Mouse (Mus musculus) heart, adult 2 months (tissue): ENCODE data around the gene Tagap. TPM values are rescaled to one million over a fixed set of nuclear protein-coding genes. Genes with fewer than 3 reads are reported as not detected.
A peak's percentile ranks its signal among the peaks of the same experiment; 100 is the strongest.

Source experiments
- DNase-seq, 2 experiments: peaks; one replicate each; pipeline ENCODE4 v3.0.0; 2021
- H3K27ac ChIP-seq: fragments of 200-600 bp; 2 replicates; pipeline ENCODE4 v1.8.1; 2022
- H3K27me3 ChIP-seq: fragments of 200-500 bp; 2 replicates; pipeline ENCODE4 v1.6.1; 2012; ENCODE audit warnings: mild to moderate bottlenecking, low read length, inconsistent platforms, mixed read lengths; ENCODE audit not compliant: control insufficient read depth, insufficient read depth
- H3K36me3 ChIP-seq: fragments of 200-500 bp; 2 replicates; pipeline ENCODE4 v1.6.1; 2012; ENCODE audit warnings: low read length, inconsistent platforms; ENCODE audit not compliant: control insufficient read depth, insufficient read depth
- H3K4me1 ChIP-seq: fragments of 200-500 bp; 2 replicates; pipeline ENCODE4 v1.6.1; 2011; ENCODE audit warnings: low read length; ENCODE audit not compliant: control insufficient read depth, insufficient read depth
- H3K4me3 ChIP-seq: fragments of 200-600 bp; 2 replicates; pipeline ENCODE4 v1.8.1; 2022
- H3K79me2 ChIP-seq: fragments of 200-500 bp; replicated peaks from 2 replicates; pipeline ENCODE4 v1.6.1; 2012; ENCODE audit warnings: mild to moderate bottlenecking, inconsistent platforms, low read length, moderate library complexity, mixed read lengths; ENCODE audit not compliant: control insufficient read depth, insufficient read depth
- H3K9ac ChIP-seq: fragments of 200-500 bp; 2 replicates; pipeline ENCODE4 v1.6.1; 2012; ENCODE audit warnings: low read depth, mild to moderate bottlenecking, control low read depth, inconsistent platforms, low read length, mixed read lengths
- CTCF ChIP-seq: fragments of 200-600 bp; IDR thresholded peaks from 2 replicates; pipeline ENCODE4 v1.8.1; 2022; ENCODE audit warnings: antibody characterized with exemption, mild to moderate bottlenecking, moderate library complexity
- EP300 ChIP-seq: fragments of 200-500 bp; IDR thresholded peaks from 2 replicates; pipeline ENCODE4 v1.6.1; 2011; ENCODE audit warnings: low read depth, low read length, control low read depth; ENCODE audit not compliant: insufficient read depth
- POLR2A ChIP-seq: fragments of 200-500 bp; IDR thresholded peaks from 2 replicates; pipeline ENCODE4 v1.6.1; 2011; ENCODE audit warnings: mild to moderate bottlenecking, low read depth, low read length, control low read depth; ENCODE audit not compliant: insufficient read depth
- WGBS: fragments of 180-500 bp; shearing (Covaris S2); methylation state at CpG from one replicate; pipeline ENCODE4 v1.1.7; 2018; 5-methylcytosine and 5-hydroxymethylcytosine counted together
- intact Hi-C: fragments of 180-260 bp; cut with DNase I; formaldehyde crosslinking; loops from one replicate; pipeline ENCODE4 v1.15.1; 2025
- polyA plus RNA-seq: library from polyadenylated mRNA; depleted of rRNA; stranded (reverse); fragments of >200 nt; gene quantifications from 2 replicates; pipeline ENCODE4 v1.2.3, GENCODE M21; 2012
- total RNA-seq, 2 experiments: library from RNA; stranded (reverse); gene quantifications; 2 replicates each; pipeline ENCODE4 v1.2.3; 2021

Gene Tagap
- total and polyA plus RNA-seq, 3 experiments: 1.3 to 3.0 (median 2.9) TPM

DNA sequence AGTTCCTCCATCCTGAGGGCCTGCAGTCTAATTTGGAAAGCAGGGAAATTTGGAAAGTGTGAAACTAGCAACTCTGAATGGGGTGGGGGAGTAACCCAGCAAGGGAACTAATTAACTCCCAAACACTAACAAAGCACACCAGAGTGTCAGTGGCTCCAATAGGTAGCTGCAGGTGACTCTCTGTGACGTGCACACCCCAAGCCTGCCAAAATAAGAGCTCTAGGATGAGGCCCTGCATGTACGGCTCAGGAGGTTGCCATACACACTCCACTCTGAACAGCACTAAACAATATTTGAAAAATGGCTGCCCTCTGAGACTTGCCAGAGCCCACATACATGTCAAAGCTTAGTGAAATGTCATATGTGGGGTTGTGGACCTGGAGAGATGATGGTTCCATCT, 7.4 kb upstream of the Tagap start:
- DNase-seq: no peak
- Histone ChIP-seq H3K4me3 (no peak overlapping the region), H3K4me1 (no peaks in the 10 kb centered on the region), H3K9ac (no peak overlapping the region), H3K36me3 (no peaks in the 10 kb centered on the region), H3K79me2 (no peaks in the 10 kb centered on the region), H3K27ac (no peak overlapping the region), H3K27me3 (no peaks in the 10 kb centered on the region)
- intact Hi-C loops: no loop called here
- TF ChIP-seq CTCF: no peak
- no peak for TF ChIP-seq POLR2A
- no peak for TF ChIP-seq EP300
- 77% methylated on average over 2 of the region's 2 CpGs for WGBS

DNA sequence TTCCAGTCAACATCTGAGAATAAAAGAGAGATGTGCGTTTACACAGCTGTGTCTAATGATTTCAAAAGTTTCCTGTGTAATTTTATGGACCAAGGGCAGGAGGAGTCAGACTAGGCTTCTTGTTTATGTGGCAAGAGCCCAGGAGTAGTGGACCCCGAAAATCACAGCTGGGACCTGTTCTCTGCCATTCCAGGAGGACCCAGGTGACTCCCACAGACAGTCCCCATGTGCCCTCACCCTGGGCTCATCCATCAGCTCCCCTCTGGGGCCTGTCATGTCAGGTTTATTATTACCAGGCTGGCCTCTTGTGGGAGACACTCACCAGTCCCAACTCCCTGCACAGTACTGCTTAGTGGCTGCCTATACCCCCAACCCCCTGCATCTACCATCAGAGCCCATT, 6.6 kb upstream of the Tagap start:
- H3K27me3 ChIP-seq: no peaks in the 10 kb centered on the region
- 64% methylated on average over 2 of the region's 2 CpGs for WGBS

DNA sequence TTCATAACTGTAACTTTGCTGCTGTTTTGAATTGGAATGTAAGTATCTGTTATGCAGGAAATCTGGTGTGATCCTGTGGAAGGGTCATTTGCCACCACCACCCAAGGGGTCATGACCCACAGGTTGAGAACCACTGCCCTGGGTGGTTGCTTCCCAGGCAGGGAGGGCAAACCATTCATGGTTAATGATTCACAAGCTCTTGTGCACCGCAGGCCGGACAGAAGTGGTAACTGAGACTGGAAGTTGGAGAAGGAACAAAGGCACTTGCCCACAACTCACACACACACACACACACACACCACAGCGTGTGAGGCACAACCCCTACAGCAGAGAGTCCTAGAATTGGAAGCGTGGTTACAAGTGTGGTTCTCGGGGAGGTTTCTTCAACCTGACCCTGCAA, 3.2 kb upstream of the Tagap start:
- Histone ChIP-seq H3K4me3 (no peak overlapping the region), H3K9ac (no peak overlapping the region), H3K27me3 (no peaks in the 10 kb centered on the region), H3K27ac (no peak overlapping the region), H3K36me3 (no peaks in the 10 kb centered on the region), H3K79me2 (no peaks in the 10 kb centered on the region), H3K4me1 (no peaks in the 10 kb centered on the region)
- intact Hi-C loops: no loop called here
- 86% methylated on average over 5 of the region's 5 CpGs for WGBS
- TF ChIP-seq CTCF (no peak), POLR2A (no peak), EP300 (no peak)
- no peak for DNase-seq

More for the DNA sequence above, 6.6 kb upstream of the Tagap start:
- DNase-seq: no peak
- Histone ChIP-seq H3K36me3 (no peaks in the 10 kb centered on the region), H3K4me3 (no peak overlapping the region), H3K9ac (no peak overlapping the region), H3K4me1 (no peaks in the 10 kb centered on the region), H3K79me2 (no peaks in the 10 kb centered on the region), H3K27ac (no peak overlapping the region)
- TF ChIP-seq CTCF: no peak
- TF ChIP-seq POLR2A: no peak
- TF ChIP-seq EP300: no peak
- intact Hi-C loops: no loop called here

DNA sequence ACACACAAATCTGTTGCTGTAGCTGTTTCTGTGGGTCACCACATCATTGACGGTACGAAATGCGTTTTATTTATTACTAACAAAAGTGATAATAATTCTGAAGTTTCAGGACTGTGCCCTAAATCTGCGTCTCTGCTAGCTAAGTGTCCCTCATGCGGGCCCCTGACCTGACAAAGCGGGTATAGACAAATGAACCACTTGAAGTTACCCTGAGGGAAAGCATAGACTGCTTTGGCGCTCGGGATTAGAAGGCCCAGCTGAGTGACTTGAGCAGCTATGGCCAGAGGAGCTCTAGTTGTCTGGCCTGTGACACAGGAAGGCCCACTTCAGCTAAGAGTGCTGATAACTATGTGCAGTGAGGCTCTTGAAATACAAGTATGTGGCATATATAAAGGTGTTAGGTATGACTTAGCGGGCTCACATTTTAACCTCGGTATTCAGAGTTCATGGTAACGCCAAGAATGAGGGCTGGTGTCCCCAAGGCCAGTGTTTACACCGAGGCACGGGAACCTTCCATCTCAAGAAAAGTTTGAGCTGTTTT, 1.5 kb upstream of the Tagap start:
- Histone ChIP-seq H3K4me1 (no peaks in the 10 kb centered on the region), H3K4me3 (no peak overlapping the region), H3K9ac (no peak overlapping the region), H3K79me2 (no peaks in the 10 kb centered on the region), H3K27me3 (no peaks in the 10 kb centered on the region), H3K36me3 (no peaks in the 10 kb centered on the region), H3K27ac (no peak overlapping the region)
- no peak for DNase-seq
- WGBS: 71% methylated on average over 13 of the region's 13 CpGs
- intact Hi-C loops: no loop called here
- TF ChIP-seq CTCF: no peak
- no peak for TF ChIP-seq EP300
- no peak for TF ChIP-seq POLR2A

- H3K9ac ChIP-seq: no peak overlapping the region; the same call in 1 of the 2 replicates
- TF ChIP-seq EP300 (no peak), CTCF (peak; percentile 85), POLR2A (no peak)
- no peak overlapping the region for H3K4me3 ChIP-seq
- H3K4me1 ChIP-seq: no peaks in the 10 kb centered on the region; the same call in 1 of the 2 replicates
- intact Hi-C loops: no loop called here
- no peak overlapping the region for H3K27ac ChIP-seq
- peak; percentile 63 to 80 for DNase-seq
- no peaks in the 10 kb centered on the region for H3K27me3 ChIP-seq
- no peaks in the 10 kb centered on the region for H3K36me3 ChIP-seq
- H3K79me2 ChIP-seq: no peaks in the 10 kb centered on the region
- 63% methylated on average over 24 of the region's 24 CpGs for WGBS
These were observed 2.1 kb downstream of the Tagap start for GRCm38 (mm10) chr17:7927582-7928535.

DNA sequence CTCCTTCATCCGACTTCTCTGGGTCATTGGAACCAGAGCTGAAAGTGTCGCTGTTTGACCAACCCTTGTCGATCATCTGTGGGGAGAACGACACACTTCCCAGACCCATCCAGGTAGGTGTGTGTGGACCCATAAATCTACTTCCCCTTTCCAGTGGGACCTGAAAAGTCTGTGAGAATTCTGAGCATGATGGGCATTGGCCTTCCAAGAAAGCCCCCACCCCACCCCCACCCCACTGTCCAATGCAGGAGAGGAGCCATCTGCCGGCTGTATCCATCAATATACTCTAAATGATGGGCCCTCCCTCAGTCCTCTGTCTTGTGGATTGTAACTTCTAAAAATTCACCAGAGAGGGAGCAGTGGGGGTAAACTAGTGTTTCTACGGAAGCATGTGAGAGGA, 2.9 kb downstream of the Tagap start:
- H3K9ac ChIP-seq: no peak overlapping the region
- intact Hi-C loops: no loop called here
- TF ChIP-seq EP300 (no peak), CTCF (no peak), POLR2A (no peak)
- no peaks in the 10 kb centered on the region for H3K79me2 ChIP-seq
- DNase-seq: no peak
- no peak overlapping the region for H3K4me3 ChIP-seq
- no peaks in the 10 kb centered on the region for H3K27me3 ChIP-seq
- 80% methylated on average over 6 of the region's 6 CpGs for WGBS
- no peaks in the 10 kb centered on the region; the same call in 1 of the 2 replicates for H3K4me1 ChIP-seq
- no peaks in the 10 kb centered on the region for H3K36me3 ChIP-seq
- no peak overlapping the region for H3K27ac ChIP-seq
